Comparison of ENCODE assay signal across 9 mouse cellular contexts in the genomic region with DNA sequence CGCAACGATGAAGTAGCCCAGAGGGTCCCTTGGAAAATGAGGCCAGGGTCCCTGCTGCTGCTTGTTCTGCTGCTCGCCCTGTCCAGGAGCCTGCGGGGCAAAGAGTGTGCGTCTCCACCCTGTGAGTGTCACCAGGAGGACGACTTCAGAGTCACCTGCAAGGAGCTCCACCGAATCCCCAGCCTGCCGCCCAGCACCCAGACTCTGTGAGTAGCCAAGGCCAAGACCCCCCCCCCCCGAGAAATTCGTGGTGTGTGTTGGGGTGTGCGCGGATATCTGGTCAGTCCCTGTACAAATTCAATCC. TPM values are rescaled to one million over a fixed set of nuclear protein-coding genes. Genes with fewer than 3 reads are reported as not detected.
DNase-seq lines count a peak whose midpoint lies in the region; ATAC-seq and TF ChIP-seq lines count a peak whose summit lies in the region.
"Had no signal": no experiment of that assay in that cellular context is flagged by ENCODE, and none has a peak within 500 bp of the region (broad histone marks: within the 10 kb centered on the region; RNA-seq: fewer than 3 reads in every experiment).

No protein-coding gene starts in this region.

- no peaks in the 10 kb centered on the region for H3K9me3 ChIP-seq in embryonic facial prominence, embryonic 10.5 days
- no peaks in the 10 kb centered on the region for H3K9me3 ChIP-seq in intestine, embryonic 14.5 days (ENCODE audit: control insufficient read depth, low read length)
- H3K9me3 ChIP-seq in midbrain, embryonic 16.5 days (replicated peaks; ENCODE audit: control insufficient read depth, low read length, poor library complexity, severe bottlenecking), result no peaks in the 10 kb centered on the region

- peak overlapping the region; percentile 39 for H3K9ac ChIP-seq in intestine, embryonic 14.5 days (ENCODE audit: low read length)
- H3K9ac ChIP-seq in midbrain, embryonic 16.5 days (ENCODE audit: low read depth, low read length), result peak overlapping the region; percentile 54

- no peaks in the 10 kb centered on the region for H3K4me1 ChIP-seq in kidney, adult 2 months (ENCODE audit: control insufficient read depth, insufficient read depth, low read length)
- peaks cover 9% of the 10 kb centered on the region for H3K4me1 ChIP-seq in embryonic facial prominence, embryonic 10.5 days
- no peaks in the 10 kb centered on the region for H3K4me1 ChIP-seq in intestine, embryonic 14.5 days (replicated peaks; ENCODE audit: control insufficient read depth, insufficient read depth, low read length)
- peaks cover 4% of the 10 kb centered on the region; the same call in 1 of the 2 replicates for H3K4me1 ChIP-seq in midbrain, embryonic 16.5 days (ENCODE audit: control insufficient read depth, insufficient read depth, low read length)
- no peaks in the 10 kb centered on the region; the same call in 1 of the 2 replicates for H3K4me1 ChIP-seq in thymus, adult 2 months (replicated peaks; ENCODE audit: control insufficient read depth, insufficient read depth, low read length)

- no peak for DNase-seq in kidney, adult 2 months
- no peak for DNase-seq in kidney, postnatal 10 days
- no peak for DNase-seq in embryonic facial prominence, embryonic 10.5 days (ENCODE audit: low spot score)
- no peak for DNase-seq in intestine, embryonic 14.5 days (ENCODE audit: low spot score)
- DNase-seq in thymus, adult 2 months, result no peak
- DNase-seq in adrenal gland, postnatal 36 days, result no peak
- no peak for DNase-seq in adrenal gland, postnatal 10 days

- no peak for TF ChIP-seq CTCF in kidney, adult 2 months (conservative IDR thresholded peaks at IDR 0.05; ENCODE audit: insufficient read depth, insufficient read length, low read depth, low read length)
- no peak for TF ChIP-seq CTCF in thymus, adult 2 months (IDR thresholded peaks at IDR 0.05; ENCODE audit: borderline replicate concordance, control insufficient read depth, extremely low read depth, insufficient read depth, low read length, poor library complexity)

- H3K4me3 ChIP-seq in kidney, adult 2 months (ENCODE audit: insufficient read depth, low read depth, low read length), result peak overlapping the region; percentile 36
- peak overlapping the region; percentile 66 for H3K4me3 ChIP-seq in embryonic facial prominence, embryonic 10.5 days
- H3K4me3 ChIP-seq in intestine, embryonic 14.5 days (ENCODE audit: low read depth, low read length), result peak overlapping the region; percentile 52
- H3K4me3 ChIP-seq in midbrain, embryonic 16.5 days (ENCODE audit: low read depth, low read length), result peak overlapping the region; percentile 50
- no peak overlapping the region for H3K4me3 ChIP-seq in thymus, adult 2 months (ENCODE audit: control insufficient read depth, insufficient read depth, low read length)

- no peaks in the 10 kb centered on the region for H3K36me3 ChIP-seq in kidney, adult 2 months (ENCODE audit: control insufficient read depth, insufficient read depth, low read length)
- no peaks in the 10 kb centered on the region for H3K36me3 ChIP-seq in embryonic facial prominence, embryonic 10.5 days (replicated peaks)
- no peaks in the 10 kb centered on the region for H3K36me3 ChIP-seq in intestine, embryonic 14.5 days (ENCODE audit: control insufficient read depth, insufficient read depth, low read length)
- H3K36me3 ChIP-seq in midbrain, embryonic 16.5 days (ENCODE audit: control insufficient read depth, insufficient read depth, low read length), result no peaks in the 10 kb centered on the region
- no peaks in the 10 kb centered on the region for H3K36me3 ChIP-seq in thymus, adult 2 months (ENCODE audit: control insufficient read depth, insufficient read depth, low read length)

- no peaks in the 10 kb centered on the region for H3K27me3 ChIP-seq in kidney, adult 2 months (replicated peaks; ENCODE audit: control insufficient read depth, insufficient read depth, low read length)
- H3K27me3 ChIP-seq in embryonic facial prominence, embryonic 10.5 days (replicated peaks; ENCODE audit: low read depth, poor library complexity, severe bottlenecking), result peaks cover 40% of the 10 kb centered on the region
- 0 out of 2 replicates have a peak, but pooled peaks cover 7% of the 10 kb centered on the region for H3K27me3 ChIP-seq in intestine, embryonic 14.5 days (replicated peaks; ENCODE audit: control insufficient read depth, insufficient read depth, low read length)
- peaks cover 12% of the 10 kb centered on the region for H3K27me3 ChIP-seq in midbrain, embryonic 16.5 days (ENCODE audit: control insufficient read depth, insufficient read depth, low read depth, low read length)
- peaks cover 6% of the 10 kb centered on the region for H3K27me3 ChIP-seq in thymus, adult 2 months (ENCODE audit: control insufficient read depth, insufficient read depth, low read length)

- TF ChIP-seq POLR2A in kidney, adult 2 months (IDR thresholded peaks at IDR 0.05; ENCODE audit: low read depth, low read length), result no peak
- TF ChIP-seq POLR2A in thymus, adult 2 months (IDR thresholded peaks at IDR 0.05; ENCODE audit: control insufficient read depth, extremely low read depth, insufficient read depth, low read length, poor library complexity), result no peak

- H3K27ac ChIP-seq in kidney, adult 2 months (ENCODE audit: insufficient read depth, low read depth, low read length), result no peak overlapping the region
- peak overlapping the region; percentile 4; the same call in 1 of the 2 replicates for H3K27ac ChIP-seq in embryonic facial prominence, embryonic 10.5 days (replicated peaks)
- H3K27ac ChIP-seq in intestine, embryonic 14.5 days (ENCODE audit: low read depth), result no peak overlapping the region
- H3K27ac ChIP-seq in midbrain, embryonic 16.5 days (ENCODE audit: low read length), result no peak overlapping the region
- no peak overlapping the region for H3K27ac ChIP-seq in thymus, adult 2 months (ENCODE audit: control insufficient read depth, insufficient read depth, low read length)

- peak overlapping the region; percentile 93 for H3K4me2 ChIP-seq in intestine, embryonic 14.5 days (ENCODE audit: low read length)
- peak overlapping the region; percentile 92 for H3K4me2 ChIP-seq in midbrain, embryonic 16.5 days (ENCODE audit: low read length)

- no peak for ATAC-seq in intestine, embryonic 14.5 days (replicated peaks; ENCODE audit: low FRiP score, low TSS enrichment, low read depth)
- no peak for ATAC-seq in midbrain, embryonic 16.5 days

- 11% methylated on average over 12 of the region's 12 CpGs for WGBS in kidney, adult 2 months
- 5% methylated on average over 12 of the region's 12 CpGs for WGBS in embryonic facial prominence, embryonic 10.5 days
- WGBS in intestine, embryonic 14.5 days, result 4% methylated on average over 12 of the region's 12 CpGs
- 4% methylated on average over 12 of the region's 12 CpGs for WGBS in midbrain, embryonic 16.5 days
- WGBS in thymus, adult 2 months, result 11% methylated on average over 12 of the region's 12 CpGs

RNA-seq across cellular contexts. Expression of gene Tshr, which starts 16.6 kb away (rescaled TPM):
- 1.4 and 2.5 TPM in 2 replicates for polyA plus RNA-seq in kidney, adult 2 months (2012; rRNA removed)
- polyA plus RNA-seq in embryonic facial prominence, embryonic 10.5 days (2016; fragmentation: Nextera tagmentation; extraction: Ambion mirVana), result 0.18 and 0.39 TPM in 2 replicates
- 0.24 and 0.47 TPM in 2 replicates for polyA plus RNA-seq in intestine, embryonic 14.5 days (2014; fragmentation: Nextera tagmentation; extraction: Ambion mirVana)
- 0.35 and 0.43 TPM in 2 replicates for polyA plus RNA-seq in midbrain, embryonic 16.5 days (2015; fragmentation: Nextera tagmentation; extraction: Ambion mirVana)
- 0.78 and 1.4 TPM in 2 replicates for polyA plus RNA-seq in thymus, adult 2 months (2012; rRNA removed)
- 1 to 10 TPM; 2.4 to 6.7 TPM for total RNA-seq in adrenal gland, postnatal 36 days (2021)
- total RNA-seq in adrenal gland, postnatal 10 days (2021), result 1 to 10 TPM; 1.8 to 2.6 TPM
- total RNA-seq: MEL had no signal

RNA-seq across cellular contexts. Expression of gene Cep128, which starts 16.8 kb away (rescaled TPM):
- polyA plus RNA-seq in kidney, adult 2 months (2012; rRNA removed), result 1.6 and 2.4 TPM in 2 replicates
- polyA plus RNA-seq in embryonic facial prominence, embryonic 10.5 days (2016; fragmentation: Nextera tagmentation; extraction: Ambion mirVana), result 10.5 and 11.8 TPM in 2 replicates
- polyA plus RNA-seq in intestine, embryonic 14.5 days (2014; fragmentation: Nextera tagmentation; extraction: Ambion mirVana), result 9.3 and 9.6 TPM in 2 replicates
- polyA plus RNA-seq in midbrain, embryonic 16.5 days (2015; fragmentation: Nextera tagmentation; extraction: Ambion mirVana), result 3.6 and 4.2 TPM in 2 replicates
- 10.3 and 12.8 TPM in 2 replicates for polyA plus RNA-seq in thymus, adult 2 months (2012; rRNA removed)
- 1 to 10 TPM; 4.8 to 5.5 TPM for total RNA-seq in adrenal gland, postnatal 36 days (2021)
- 1 to 10 TPM; 4.5 to 8.7 TPM for total RNA-seq in adrenal gland, postnatal 10 days (2021)
